Mouse (Mus musculus): ENCODE data around the gene Ipo11. TPM values are rescaled to one million over a fixed set of nuclear protein-coding genes. Genes with fewer than 3 reads are reported as not detected.

Gene Ipo11
- total and polyA plus RNA-seq, 3 experiments, result 41.2 to 91.5 (median 52.4) TPM

- Histone ChIP-seq H3K36me3 (replicated peaks in 1 of 2; ENCODE audit: control insufficient read depth in 1 of 2, insufficient read depth in 1 of 2, low read length in 1 of 2) (no peaks in the 10 kb centered on the region), H3K4me2 (ENCODE audit: insufficient read depth, low read depth, poor library complexity, severe bottlenecking) (peak overlapping the region; percentile 34), H3K27ac (ENCODE audit: insufficient read depth, low read depth) (no peak overlapping the region), H3K27me3 (replicated peaks) (no peaks in the 10 kb centered on the region), H3K79me2 (replicated peaks; ENCODE audit: control insufficient read depth, extremely low read depth, insufficient read depth, poor library complexity, severe bottlenecking) (no peaks in the 10 kb centered on the region), H3K4me1 (ENCODE audit: control insufficient read depth in 1 of 2, insufficient read depth in 2 of 2) (peaks cover 40 to 57% of the 10 kb centered on the region in 2 experiments), H3K4me3 (replicated peaks in 1 of 3; ENCODE audit: low read depth in 2 of 3, low read length in 2 of 3, poor library complexity in 1 of 3) (no peak overlapping the region), H3K9me3 (replicated peaks; ENCODE audit: low read length) (no peaks in the 10 kb centered on the region), H3K9ac (ENCODE audit: insufficient read depth, low read depth) (no peak overlapping the region; the same call in 1 of the 2 replicates)
- peak; percentile 54 for DNase-seq (ENCODE audit: extremely low read depth)
- TF ChIP-seq E2F4 (IDR thresholded peaks at IDR 0.05; ENCODE audit: insufficient replicate concordance, low read depth, low read length) (no peak), IRF4 (IDR thresholded peaks at IDR 0.05; ENCODE audit: low read depth, low read length) (peak; percentile 81), GABPA (IDR thresholded peaks at IDR 0.05; ENCODE audit: insufficient replicate concordance, low read depth, low read length) (no peak), EP300 (IDR thresholded peaks at IDR 0.05; ENCODE audit: low read length) (peak; percentile 90), TCF12 (IDR thresholded peaks at IDR 0.05; ENCODE audit: low read depth, low read length) (peak; percentile 95), MEF2A (IDR thresholded peaks at IDR 0.05; ENCODE audit: borderline replicate concordance, low read depth, low read length) (0 out of 2 replicates have a peak, but pooled peaks have one; percentile 19), RAD21 (IDR thresholded peaks at IDR 0.05; ENCODE audit: low read depth, low read length) (no peak)
- in situ Hi-C loops (cut with MboI; ENCODE audit: low pct_ligation_motif_present, low pct_unique_long_range_greater_than_20kb, low sequenced_read_pairs) (no loop called here), dilution Hi-C loops (cut with MboI; ENCODE audit: extremely low pct_ligation_motif_present, extremely low pct_unique_long_range_greater_than_20kb, low sequenced_read_pairs) (no loop called here)
These were observed 176.4 kb downstream of the Ipo11 start for GRCm38 (mm10) chr13:106760232-106760875.

- no peaks in the 10 kb centered on the region for H3K79me2 ChIP-seq (replicated peaks; ENCODE audit: control insufficient read depth, extremely low read depth, insufficient read depth, poor library complexity, severe bottlenecking)
- dilution Hi-C loops (cut with MboI; ENCODE audit: extremely low pct_ligation_motif_present, extremely low pct_unique_long_range_greater_than_20kb, low sequenced_read_pairs) (no loop called here), in situ Hi-C loops (cut with MboI; ENCODE audit: low pct_ligation_motif_present, low pct_unique_long_range_greater_than_20kb, low sequenced_read_pairs) (no loop called here)
These were observed 180.9 kb downstream of the Ipo11 start for GRCm38 (mm10) chr13:106755892-106756291.

GRCm38 (mm10) chr13:106754216-106754615 lies 182.5 kb downstream of the Ipo11 start:
- H3K36me3 ChIP-seq (replicated peaks in 1 of 2; ENCODE audit: control insufficient read depth in 1 of 2, insufficient read depth in 1 of 2, low read length in 1 of 2), result no peaks in the 10 kb centered on the region
- in situ Hi-C loops (cut with MboI; ENCODE audit: low pct_ligation_motif_present, low pct_unique_long_range_greater_than_20kb, low sequenced_read_pairs), result no loop called here
- H3K9me3 ChIP-seq (replicated peaks; ENCODE audit: low read length), result no peaks in the 10 kb centered on the region
- H3K4me3 ChIP-seq (replicated peaks in 1 of 3; ENCODE audit: low read depth in 2 of 3, low read length in 2 of 3, poor library complexity in 1 of 3), result no peak overlapping the region
- H3K27me3 ChIP-seq (replicated peaks), result no peaks in the 10 kb centered on the region
- no peak for DNase-seq (ENCODE audit: extremely low read depth)
- no peaks in the 10 kb centered on the region for H3K79me2 ChIP-seq (replicated peaks; ENCODE audit: control insufficient read depth, extremely low read depth, insufficient read depth, poor library complexity, severe bottlenecking)
- H3K27ac ChIP-seq (ENCODE audit: insufficient read depth, low read depth), result no peak overlapping the region
- H3K4me2 ChIP-seq (ENCODE audit: insufficient read depth, low read depth, poor library complexity, severe bottlenecking), result no peak overlapping the region
- H3K9ac ChIP-seq (ENCODE audit: insufficient read depth, low read depth), result no peak overlapping the region
- dilution Hi-C loops (cut with MboI; ENCODE audit: extremely low pct_ligation_motif_present, extremely low pct_unique_long_range_greater_than_20kb, low sequenced_read_pairs), result no loop called here
- TF ChIP-seq CHD1 (IDR thresholded peaks at IDR 0.05; ENCODE audit: low read depth, low read length) (no peak), HCFC1 (IDR thresholded peaks at IDR 0.05; ENCODE audit: low read depth, low read length) (no peak), SIN3A (IDR thresholded peaks at IDR 0.05; ENCODE audit: low read length) (no peak), EP300 (IDR thresholded peaks at IDR 0.05; ENCODE audit: low read length) (no peak), JUND (conservative IDR thresholded peaks at IDR 0.05; ENCODE audit: low read depth, low read length) (no peak), MYC (IDR thresholded peaks at IDR 0.05; ENCODE audit: low read depth, low read length) (no peak), JUN (IDR thresholded peaks at IDR 0.05; ENCODE audit: insufficient read depth, low read depth, low read length) (no peak), ZNF384 (IDR thresholded peaks at IDR 0.05; ENCODE audit: low read depth, low read length) (no peak), ZMIZ1 (IDR thresholded peaks at IDR 0.05; ENCODE audit: low read depth, low read length) (no peak), POLR2AphosphoS2 (IDR thresholded peaks at IDR 0.05; ENCODE audit: low read depth, low read length) (no peak), IRF4 (IDR thresholded peaks at IDR 0.05; ENCODE audit: low read depth, low read length) (no peak), ZC3H11A (IDR thresholded peaks at IDR 0.05; ENCODE audit: low read depth, low read length) (no peak), MEF2A (IDR thresholded peaks at IDR 0.05; ENCODE audit: borderline replicate concordance, low read depth, low read length) (no peak), ETS1 (conservative IDR thresholded peaks at IDR 0.05; ENCODE audit: low read depth, low read length) (no peak), GABPA (IDR thresholded peaks at IDR 0.05; ENCODE audit: insufficient replicate concordance, low read depth, low read length) (no peak), NRF1 (IDR thresholded peaks at IDR 0.05; ENCODE audit: low read depth, low read length) (no peak), PAX5 (IDR thresholded peaks at IDR 0.05; ENCODE audit: low read length) (no peak), POLR2A (IDR thresholded peaks at IDR 0.05; ENCODE audit: low read depth, low read length) (no peak), SMC3 (IDR thresholded peaks at IDR 0.05; ENCODE audit: low read depth, low read length) (no peak)
- peaks cover 3 to 7% of the 10 kb centered on the region in 2 experiments; a peak in 3 of 4 replicates for H3K4me1 ChIP-seq (ENCODE audit: control insufficient read depth in 1 of 2, insufficient read depth in 2 of 2)

More at GRCm38 (mm10) chr13:106755892-106756291, 180.9 kb downstream of the Ipo11 start:
- Histone ChIP-seq H3K4me1 (ENCODE audit: control insufficient read depth in 1 of 2, insufficient read depth in 2 of 2) (peaks cover 15 to 22% of the 10 kb centered on the region in 2 experiments), H3K27me3 (replicated peaks) (no peaks in the 10 kb centered on the region), H3K9me3 (replicated peaks; ENCODE audit: low read length) (no peaks in the 10 kb centered on the region), H3K4me2 (ENCODE audit: insufficient read depth, low read depth, poor library complexity, severe bottlenecking) (no peak overlapping the region), H3K36me3 (replicated peaks in 1 of 2; ENCODE audit: control insufficient read depth in 1 of 2, insufficient read depth in 1 of 2, low read length in 1 of 2) (no peaks in the 10 kb centered on the region), H3K27ac (ENCODE audit: insufficient read depth, low read depth) (no peak overlapping the region), H3K4me3 (replicated peaks in 1 of 3; ENCODE audit: low read depth in 2 of 3, low read length in 2 of 3, poor library complexity in 1 of 3) (no peak overlapping the region), H3K9ac (ENCODE audit: insufficient read depth, low read depth) (no peak overlapping the region)
- TF ChIP-seq ETS1 (conservative IDR thresholded peaks at IDR 0.05; ENCODE audit: low read depth, low read length) (no peak), BHLHE40 (IDR thresholded peaks at IDR 0.05; ENCODE audit: low read depth, low read length) (peak; percentile 41; the same call in 1 of the 2 replicates)
- peak; percentile 37 for DNase-seq (ENCODE audit: extremely low read depth)
